ENCODE assay signal across 8 mouse cellular contexts in genomic region chr7:130692392-130692942, GRCm38 (mm10).
DNase-seq lines count a peak whose midpoint lies in the region; ATAC-seq and TF ChIP-seq lines count a peak whose summit lies in the region.

No protein-coding gene starts in this region.

- peak overlapping the region; percentile 95 for H3K27ac ChIP-seq in kidney, embryonic 15.5 days
- peak overlapping the region; percentile 21; the same call in 1 of the 2 replicates for H3K27ac ChIP-seq in intestine, postnatal 0 days (ENCODE audit: low read depth, low read length)
- H3K27ac ChIP-seq in liver, embryonic 12.5 days = peak overlapping the region; percentile 72

- no peak for DNase-seq in kidney, adult 8-10 months
- peak; percentile 93 for DNase-seq in embryo, embryonic 10 days (ENCODE audit: low spot score)
- DNase-seq in heart, adult 18-20 months = peak; percentile 58 to 65
- peak; percentile 90 for DNase-seq in neural tube, embryonic 10.5 days (ENCODE audit: extremely low spot score, low spot score)
- peak; percentile 65 to 74 for DNase-seq in thymus, adult 18-20 months

- peak; percentile 75 for ATAC-seq in kidney, embryonic 15.5 days (replicated peaks; ENCODE audit: low FRiP score)
- ATAC-seq in intestine, postnatal 0 days = peak; percentile 30; the same call in 1 of the 2 replicates
- ATAC-seq in liver, embryonic 12.5 days = peak; percentile 38

- peak overlapping the region; percentile 78 for H3K4me2 ChIP-seq in kidney, embryonic 15.5 days
- peak overlapping the region; percentile 65 for H3K4me2 ChIP-seq in intestine, postnatal 0 days (replicated peaks; ENCODE audit: low read depth)
- peak overlapping the region; percentile 68 for H3K4me2 ChIP-seq in liver, embryonic 12.5 days

- H3K4me1 ChIP-seq in kidney, embryonic 15.5 days = peaks cover 68% of the 10 kb centered on the region
- H3K4me1 ChIP-seq in intestine, postnatal 0 days (replicated peaks; ENCODE audit: control insufficient read depth, insufficient read depth, low read length) = no peaks in the 10 kb centered on the region
- peaks cover 40% of the 10 kb centered on the region for H3K4me1 ChIP-seq in liver, embryonic 12.5 days

- peak overlapping the region; percentile 57 for H3K4me3 ChIP-seq in kidney, embryonic 15.5 days (replicated peaks)
- peak overlapping the region; percentile 42 for H3K4me3 ChIP-seq in intestine, postnatal 0 days (ENCODE audit: low read depth, low read length)
- peak overlapping the region; percentile 53 for H3K4me3 ChIP-seq in liver, embryonic 12.5 days

- peak overlapping the region; percentile 64 for H3K9ac ChIP-seq in kidney, embryonic 15.5 days
- H3K9ac ChIP-seq in intestine, postnatal 0 days (ENCODE audit: low read depth, low read length) = peak overlapping the region; percentile 48
- H3K9ac ChIP-seq in liver, embryonic 12.5 days = peak overlapping the region; percentile 58

- H3K27me3 ChIP-seq in kidney, embryonic 15.5 days = no peaks in the 10 kb centered on the region
- no peaks in the 10 kb centered on the region for H3K27me3 ChIP-seq in intestine, postnatal 0 days (replicated peaks; ENCODE audit: control insufficient read depth, insufficient read depth, low read length)
- peaks cover 30% of the 10 kb centered on the region for H3K27me3 ChIP-seq in liver, embryonic 12.5 days (replicated peaks)

- H3K9me3 ChIP-seq in kidney, embryonic 15.5 days (replicated peaks) = no peaks in the 10 kb centered on the region
- H3K9me3 ChIP-seq in intestine, postnatal 0 days (ENCODE audit: control insufficient read depth) = no peaks in the 10 kb centered on the region
- H3K9me3 ChIP-seq in liver, embryonic 12.5 days (replicated peaks) = no peaks in the 10 kb centered on the region

- WGBS in kidney, embryonic 15.5 days = under 1% methylated on average over 39 of the region's 39 CpGs
- 9% methylated on average over 39 of the region's 39 CpGs for WGBS in intestine, postnatal 0 days
- under 1% methylated on average over 39 of the region's 39 CpGs for WGBS in liver, embryonic 12.5 days (ENCODE audit: insufficient replicate concordance)

- TF ChIP-seq CTCF in intestine, postnatal 0 days (IDR thresholded peaks at IDR 0.05; ENCODE audit: low read depth) = peak; percentile 64

- H3K36me3 ChIP-seq in kidney, embryonic 15.5 days = peaks cover 2% of the 10 kb centered on the region
- no peaks in the 10 kb centered on the region; the same call in 1 of the 2 replicates for H3K36me3 ChIP-seq in intestine, postnatal 0 days (ENCODE audit: control insufficient read depth, insufficient read depth)
- no peaks in the 10 kb centered on the region for H3K36me3 ChIP-seq in liver, embryonic 12.5 days

Comparison
In these comparisons a context has a peak if more than half of its experiments do, and no peak if none do; other contexts are left out.
1. H3K27ac ChIP-seq: peak in every context shown above with its lines; median percentile 95 in kidney, embryonic 15.5 days; 72 in liver, embryonic 12.5 days; 21 in intestine, postnatal 0 days.
2. DNase-seq: peak in embryo, embryonic 10 days (single experiment), heart, adult 18-20 months (2 of 2), neural tube, embryonic 10.5 days (single experiment) and thymus, adult 18-20 months (2 of 2); none in kidney, adult 8-10 months (0 of 2).
3. Peak in every context shown above with its lines, with median percentiles within 50 percentile points of each other: ATAC-seq, H3K4me2 ChIP-seq, H3K4me3 ChIP-seq and H3K9ac ChIP-seq.